Mouse (Mus musculus): Measurements from ENCODE around the gene Wfikkn2.

DNA sequence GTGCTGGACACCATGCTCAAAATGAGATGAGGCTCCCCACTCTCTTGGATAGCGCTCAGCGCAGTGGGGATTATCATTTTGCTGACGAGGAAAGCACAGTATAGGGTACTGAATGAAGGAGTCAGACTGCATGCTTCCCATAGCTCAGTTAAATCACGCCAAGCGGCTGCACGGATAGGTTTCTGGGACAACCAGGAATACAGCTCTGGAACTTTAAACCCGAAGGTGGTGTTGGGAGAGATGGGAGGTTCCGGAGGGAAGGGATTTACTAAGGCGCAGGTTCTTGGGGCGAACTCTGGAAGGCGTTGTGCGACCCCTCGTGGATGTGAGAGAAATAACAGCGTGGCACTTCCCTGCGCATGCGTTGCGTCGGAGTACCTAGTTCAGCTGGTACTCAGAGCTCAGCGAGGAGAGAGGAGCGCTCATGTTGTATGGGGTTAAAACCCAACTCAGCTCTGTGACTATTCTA is 31.1 kb upstream of the Wfikkn2 start:
- TF ChIP-seq CTCF (conservative IDR thresholded peaks at IDR 0.05; ENCODE audit: insufficient read depth, insufficient read length, low read depth, low read length) (peak; percentile 99), POLR2A (IDR thresholded peaks at IDR 0.05; ENCODE audit: low read depth, low read length) (no peak)

All from kidney, adult 2 months (tissue).